Mouse (Mus musculus): ENCODE measurements around the gene Elf3. TPM values are rescaled to one million over a fixed set of nuclear protein-coding genes. Genes with fewer than 3 reads are reported as not detected.
"Not testable (repeated sequence)": the region's sequence is repeated elsewhere in the genome, so short reads cannot be mapped to it uniquely, and the experiment has no call there.

Gene Elf3
- total RNA-seq, 2 experiments from 2014 or later: 0.16 TPM; not detected in 1

GRCm38 (mm10) chr1:135244014-135244413 lies 14.4 kb downstream of the Elf3 start:
- no peak for DNase-seq (ENCODE audit: low spot score in 2 of 2)
- intact Hi-C loops (cut with DNase I): no loop called here

GRCm38 (mm10) chr1:135240206-135240605 lies 18.2 kb downstream of the Elf3 start:
- DNase-seq (ENCODE audit: low spot score in 2 of 2); intact Hi-C loops (cut with DNase I): not testable (repeated sequence)

GRCm38 (mm10) chr1:135237131-135237851 lies 21.1 kb downstream of the Elf3 start:
- intact Hi-C loops (cut with DNase I): no loop called here
- no peak for DNase-seq (ENCODE audit: low spot score in 2 of 2)

- no peak for DNase-seq (ENCODE audit: low spot score in 2 of 2)
- intact Hi-C loops (cut with DNase I): no loop called here
Observed at GRCm38 (mm10) chr1:135234771-135235170, 23.6 kb downstream of the Elf3 start.

- no peak for DNase-seq (ENCODE audit: low spot score in 2 of 2)
- intact Hi-C loops (cut with DNase I): no loop called here
Observed at GRCm38 (mm10) chr1:135233961-135234360, 24.4 kb downstream of the Elf3 start.

- DNase-seq (ENCODE audit: low spot score in 2 of 2); intact Hi-C loops (cut with DNase I): not testable (repeated sequence)
Observed at GRCm38 (mm10) chr1:135231878-135232277, 26.5 kb downstream of the Elf3 start.

- intact Hi-C loops (cut with DNase I): no loop called here
Observed at GRCm38 (mm10) chr1:135227339-135227950, 30.9 kb downstream of the Elf3 start.

GRCm38 (mm10) chr1:135224981-135225604 lies 33.3 kb downstream of the Elf3 start:
- no peak for DNase-seq (ENCODE audit: low spot score in 2 of 2)
- intact Hi-C loops (cut with DNase I): no loop called here

More at GRCm38 (mm10) chr1:135227339-135227950, 30.9 kb downstream of the Elf3 start:
- no peak for DNase-seq (ENCODE audit: low spot score in 2 of 2)

GRCm38 (mm10) chr1:135224147-135224546 lies 34.2 kb downstream of the Elf3 start:
- intact Hi-C loops (cut with DNase I): no loop called here

GRCm38 (mm10) chr1:135217607-135218233 lies 40.6 kb downstream of the Elf3 start:
- DNase-seq (ENCODE audit: low spot score in 2 of 2): no peak
- intact Hi-C loops (cut with DNase I): no loop called here

More at GRCm38 (mm10) chr1:135224147-135224546, 34.2 kb downstream of the Elf3 start:
- no peak for DNase-seq (ENCODE audit: low spot score in 2 of 2)

GRCm38 (mm10) chr1:135213772-135214640 lies 44.4 kb downstream of the Elf3 start:
- DNase-seq (ENCODE audit: low spot score in 2 of 2): no peak
- intact Hi-C loops (cut with DNase I): no loop called here

GRCm38 (mm10) chr1:135210421-135210820 lies 47.9 kb downstream of the Elf3 start:
- intact Hi-C loops (cut with DNase I): no loop called here
- DNase-seq (ENCODE audit: low spot score in 2 of 2): no peak

GRCm38 (mm10) chr1:135208716-135209115 lies 49.7 kb downstream of the Elf3 start:
- no peak for DNase-seq (ENCODE audit: low spot score in 2 of 2)
- intact Hi-C loops (cut with DNase I): no loop called here

GRCm38 (mm10) chr1:135206586-135207339 lies 51.6 kb downstream of the Elf3 start:
- intact Hi-C loops (cut with DNase I): no loop called here
- DNase-seq (ENCODE audit: low spot score in 2 of 2): peak in 1 of 2 experiments; percentile 59

- DNase-seq (ENCODE audit: low spot score in 2 of 2): no peak
- intact Hi-C loops (cut with DNase I): no loop called here
Observed at GRCm38 (mm10) chr1:135205257-135205656, 53.1 kb downstream of the Elf3 start.

GRCm38 (mm10) chr1:135204196-135205126 lies 53.9 kb downstream of the Elf3 start:
- DNase-seq (ENCODE audit: low spot score in 2 of 2): no peak
- intact Hi-C loops (cut with DNase I): no loop called here

Measured in left cerebral cortex, postnatal 25 days (tissue).